Mouse (Mus musculus) bone marrow macrophage, adult 2 months (primary cell): ENCODE results near the gene Cdk5.

Experiments
- CTCF ChIP-seq: IDR thresholded peaks from 2 replicates; pipeline ENCODE4 v1.5.1; 2012; ENCODE audit warnings: low read depth, mild to moderate bottlenecking, low read length, moderate library complexity
- POLR2A ChIP-seq: IDR thresholded peaks from 2 replicates; pipeline ENCODE4 v1.6.1; 2012; ENCODE audit warnings: mild to moderate bottlenecking, low read depth, low read length, borderline replicate concordance

DNA sequence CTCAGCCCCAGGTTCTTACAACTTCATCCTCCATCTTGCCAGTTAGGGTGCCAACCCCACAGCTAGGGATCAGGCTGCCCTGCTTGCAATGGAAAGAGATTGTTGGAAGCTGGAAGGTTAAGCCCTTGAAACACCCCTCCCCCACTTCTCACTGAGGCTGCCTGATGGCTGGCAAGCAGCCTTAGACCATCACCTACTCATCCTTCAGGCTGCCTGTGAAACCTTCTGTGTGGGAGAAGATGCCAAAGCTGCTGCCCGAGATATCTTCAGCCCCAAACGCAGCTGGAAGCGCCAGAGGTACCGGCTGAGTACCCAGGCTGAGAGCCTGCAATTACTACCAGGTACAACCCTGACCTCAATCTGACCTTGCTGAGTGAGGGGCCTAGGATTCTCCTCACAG, 43.8 kb downstream of the Cdk5 start:
- TF ChIP-seq POLR2A (no peak), CTCF (no peak)
